Mouse (Mus musculus) MEL (cell line): ENCODE results near the gene Slc25a22. TPM values are rescaled to one million over a fixed set of nuclear protein-coding genes. Genes with fewer than 3 reads are reported as not detected.

ENCODE experiments used
- DNase-seq: peaks from one replicate; pipeline ENCODE4 v3.0.0; 2011; ENCODE audit warnings: low read depth, low spot score
- H3K27ac ChIP-seq: 2 replicates; pipeline ENCODE4 v1.5.1; 2012; ENCODE audit warnings: low read depth, mild to moderate bottlenecking, control low read depth, low read length, moderate library complexity; ENCODE audit not compliant: control insufficient read depth
- H3K27me3 ChIP-seq, 2 experiments: fragments of 150-350 bp in 1 of 2; sonication (generic) in 1 of 2; 2 replicates each; pipeline ENCODE4 v1.6.1; 2012; ENCODE audit warnings: low read length in 2 of 2, mild to moderate bottlenecking in 2 of 2, improper control_type of control experiment in 1 of 2, moderate library complexity in 1 of 2; ENCODE audit not compliant: insufficient read depth in 2 of 2, control insufficient read depth in 1 of 2
- H3K36me3 ChIP-seq, 2 experiments: 2 replicates each; pipeline ENCODE4 v1.6.1; 2012 to 2014; ENCODE audit warnings: low read length in 2 of 2, improper control_type of control experiment in 1 of 2, inconsistent platforms in 1 of 2, mild to moderate bottlenecking in 1 of 2; ENCODE audit not compliant: insufficient read depth in 2 of 2, control insufficient read depth in 1 of 2
- H3K4me1 ChIP-seq, 2 experiments: fragments of 150-350 bp in 1 of 2; sonication (generic) in 1 of 2; 2 replicates each; pipeline ENCODE4 v1.6.1; 2012; ENCODE audit warnings: low read length in 2 of 2, improper control_type of control experiment in 1 of 2, mild to moderate bottlenecking in 1 of 2; ENCODE audit not compliant: insufficient read depth in 2 of 2, control insufficient read depth in 1 of 2
- H3K4me3 ChIP-seq, 2 experiments: fragments of 150-350 bp in 1 of 2; sonication (generic) in 1 of 2; 2 replicates each; pipeline ENCODE4 v1.5.1; 2012; ENCODE audit warnings: low read depth in 2 of 2, low read length in 2 of 2, mild to moderate bottlenecking in 2 of 2, moderate library complexity in 2 of 2, control low read depth in 1 of 2, improper control_type of control experiment in 1 of 2; ENCODE audit not compliant: control insufficient read depth in 1 of 2, insufficient read depth in 1 of 2
- H3K79me2 ChIP-seq: 2 replicates; pipeline ENCODE4 v1.6.1; 2012; ENCODE audit warnings: mild to moderate bottlenecking, low read length, moderate library complexity; ENCODE audit not compliant: control insufficient read depth, poor library complexity, insufficient read depth
- H3K9ac ChIP-seq: 2 replicates; pipeline ENCODE4 v1.6.1; 2012; ENCODE audit warnings: low read depth, mild to moderate bottlenecking, control low read depth, low read length, moderate library complexity; ENCODE audit not compliant: control insufficient read depth, poor library complexity, severe bottlenecking
- H3K9me3 ChIP-seq: fragments of 150-350 bp; sonication (generic); replicated peaks from 2 replicates; pipeline ENCODE4 v1.6.1; 2012; ENCODE audit warnings: mild to moderate bottlenecking, low read length, improper control_type of control experiment, moderate library complexity; ENCODE audit not compliant: insufficient read depth
- CHD2 ChIP-seq: IDR thresholded peaks from 2 replicates; pipeline ENCODE4 v1.6.1; 2011; ENCODE audit warnings: low read length, improper control_type of control experiment
- CTCF ChIP-seq, 3 experiments: IDR thresholded peaks in 2 of 3; conservative IDR thresholded peaks in 1 of 3; 2 replicates each; pipeline ENCODE4 v1.5.1; 2011 to 2012; ENCODE audit warnings: low read length in 3 of 3, low read depth in 2 of 3, mild to moderate bottlenecking in 2 of 3, improper control_type of control experiment in 1 of 3, inconsistent platforms in 1 of 3, mixed read lengths in 1 of 3, moderate library complexity in 1 of 3; ENCODE audit not compliant: control insufficient read depth in 1 of 3, insufficient read depth in 1 of 3, poor library complexity in 1 of 3, severe bottlenecking in 1 of 3
- EP300 ChIP-seq, 2 experiments: IDR thresholded peaks; 2 replicates each; pipeline ENCODE4 v1.6.1; 2011; ENCODE audit warnings: improper control_type of control experiment in 2 of 2, low read length in 2 of 2, low read depth in 1 of 2, mild to moderate bottlenecking in 1 of 2
- ETS1 ChIP-seq: IDR thresholded peaks from 2 replicates; pipeline ENCODE4 v1.6.1; 2012; ENCODE audit warnings: low read depth, mild to moderate bottlenecking, inconsistent platforms, low read length, improper control_type of control experiment, moderate library complexity
- JUND ChIP-seq: IDR thresholded peaks from 2 replicates; pipeline ENCODE4 v1.6.1; 2011; ENCODE audit warnings: low read depth, mild to moderate bottlenecking, improper control_type of control experiment, low read length
- KAT2A ChIP-seq: conservative IDR thresholded peaks from 2 replicates; pipeline ENCODE4 v1.6.1; 2012; ENCODE audit warnings: low read depth, low read length, improper control_type of control experiment, inconsistent platforms
- MAX ChIP-seq: IDR thresholded peaks from 2 replicates; pipeline ENCODE4 v1.6.1; 2011; ENCODE audit warnings: low read length, improper control_type of control experiment
- MAZ ChIP-seq: IDR thresholded peaks from 2 replicates; pipeline ENCODE4 v1.6.1; 2012; ENCODE audit warnings: low read depth, mild to moderate bottlenecking, inconsistent platforms, low read length, improper control_type of control experiment
- MXI1 ChIP-seq: IDR thresholded peaks from 2 replicates; pipeline ENCODE4 v1.6.1; 2011; ENCODE audit warnings: mild to moderate bottlenecking, low read depth, low read length, improper control_type of control experiment
- MYC ChIP-seq: IDR thresholded peaks from 2 replicates; pipeline ENCODE4 v1.6.1; 2011; ENCODE audit warnings: low read depth, mild to moderate bottlenecking, low read length, improper control_type of control experiment, moderate library complexity
- NELFE ChIP-seq: IDR thresholded peaks from 2 replicates; pipeline ENCODE4 v1.6.1; 2011; ENCODE audit warnings: low read depth, low read length, improper control_type of control experiment
- NRF1 ChIP-seq: IDR thresholded peaks from 2 replicates; pipeline ENCODE4 v1.6.1; 2014; ENCODE audit warnings: low read depth, mild to moderate bottlenecking, inconsistent platforms, low read length, improper control_type of control experiment, moderate library complexity; ENCODE audit not compliant: poor library complexity, insufficient read depth, severe bottlenecking
- POLR2A ChIP-seq, 2 experiments: IDR thresholded peaks; 2 replicates each; pipeline ENCODE4 v1.6.1; 2011 to 2012; ENCODE audit warnings: low read length in 2 of 2, mild to moderate bottlenecking in 2 of 2, control low read depth in 1 of 2, improper control_type of control experiment in 1 of 2, low read depth in 1 of 2, moderate library complexity in 1 of 2; ENCODE audit not compliant: control insufficient read depth in 1 of 2, insufficient read depth in 1 of 2, poor library complexity in 1 of 2
- SIN3A ChIP-seq: IDR thresholded peaks from 2 replicates; pipeline ENCODE4 v1.6.1; 2012; ENCODE audit warnings: low read length, improper control_type of control experiment, inconsistent platforms
- TAL1 ChIP-seq: IDR thresholded peaks from 2 replicates; pipeline ENCODE4 v1.6.1; 2012; ENCODE audit warnings: mild to moderate bottlenecking, inconsistent platforms, low read length, moderate library complexity, mixed read lengths
- TCF12 ChIP-seq: IDR thresholded peaks from 2 replicates; pipeline ENCODE4 v1.6.1; 2014; ENCODE audit warnings: low read depth, mild to moderate bottlenecking, inconsistent platforms, low read length, improper control_type of control experiment, moderate library complexity
- USF1 ChIP-seq: IDR thresholded peaks from 2 replicates; pipeline ENCODE4 v1.6.1; 2014; ENCODE audit warnings: low read depth, mild to moderate bottlenecking, inconsistent platforms, low read length, improper control_type of control experiment, moderate library complexity
- ZMIZ1 ChIP-seq: IDR thresholded peaks from 2 replicates; pipeline ENCODE4 v1.6.1; 2012; ENCODE audit warnings: low read depth, mild to moderate bottlenecking, inconsistent platforms, low read length, improper control_type of control experiment, moderate library complexity
- polyA plus RNA-seq, 2 experiments: library from polyadenylated mRNA; stranded (reverse) in 1 of 2; unstranded in 1 of 2; fragments of >175 nt in 1 of 2; fragments of >200 nt in 1 of 2; gene quantifications; 2 replicates each; pipeline versions ENCODE4 v1.2.1 to v1.2.4; 2012; ENCODE audit warnings: low replicate concordance in 2 of 2, low read depth in 1 of 2; ENCODE audit not compliant: insufficient read length in 2 of 2, insufficient read depth in 1 of 2, missing spikeins in 1 of 2
- total RNA-seq: library from RNA; depleted of rRNA; stranded (reverse); fragments of 300-350 nt; gene quantifications from 2 replicates; pipeline ENCODE4 v1.2.3, GENCODE M21; 2012

Gene Slc25a22
- total and polyA plus RNA-seq, 3 experiments = 23.8 to 46.0 TPM; not detected in 1

GRCm38 (mm10) chr7:141476981-141477370, 39.3 kb upstream of the Slc25a22 start:
- peak overlapping the region; percentile 98 for H3K9ac ChIP-seq
- peaks cover 51% of the 10 kb centered on the region for H3K79me2 ChIP-seq
- peak; percentile 50 for DNase-seq
- TF ChIP-seq CTCF (IDR thresholded peaks at IDR 0.05 in 2 of 3, conservative IDR thresholded peaks at IDR 0.05 in 1 of 3; ENCODE audit: control insufficient read depth in 1 of 3, insufficient read depth in 1 of 3, low read depth in 2 of 3, low read length in 3 of 3, poor library complexity in 1 of 3, severe bottlenecking in 1 of 3) (peak in 2 of 3 experiments; percentile 28 to 37; a peak in 3 of 6 replicates), ETS1 (0 out of 2 replicates have a peak, but pooled peaks have one; percentile 28), MAZ (0 out of 2 replicates have a peak, but pooled peaks have one; percentile 39), NELFE (no peak), CHD2 (no peak)
- peak overlapping the region; percentile 71 for H3K27ac ChIP-seq
- peaks cover 3 to 22% of the 10 kb centered on the region in 2 experiments; a peak in 3 of 4 replicates for H3K4me1 ChIP-seq
- H3K36me3 ChIP-seq = peaks cover 0 to 16% of the 10 kb centered on the region in 2 experiments; a peak in 2 of 4 replicates
- H3K27me3 ChIP-seq = no peaks in the 10 kb centered on the region
- H3K9me3 ChIP-seq = no peaks in the 10 kb centered on the region
- peak overlapping the region; percentile 95 for H3K4me3 ChIP-seq

GRCm38 (mm10) chr7:141476226-141476980, 38.7 kb upstream of the Slc25a22 start:
- Histone ChIP-seq H3K4me3 (peak overlapping the region; percentile 95), H3K27me3 (no peaks in the 10 kb centered on the region), H3K9me3 (no peaks in the 10 kb centered on the region), H3K4me1 (peaks cover 3 to 22% of the 10 kb centered on the region in 2 experiments; a peak in 3 of 4 replicates), H3K36me3 (peaks cover 0 to 16% of the 10 kb centered on the region in 2 experiments; a peak in 2 of 4 replicates), H3K79me2 (peaks cover 51% of the 10 kb centered on the region), H3K27ac (peak overlapping the region; percentile 71)
- DNase-seq = peak; percentile 69
- TF ChIP-seq USF1 (peak; percentile 54; the same call in 1 of the 2 replicates), TAL1 (no peak), POLR2A (IDR thresholded peaks at IDR 0.05; ENCODE audit: control insufficient read depth in 1 of 2, insufficient read depth in 1 of 2, low read depth in 1 of 2, low read length in 2 of 2, poor library complexity in 1 of 2) (0 out of 4 replicates have a peak, but pooled peaks of 1 of the 2 experiments have one; percentile 4), JUND (no peak), SIN3A (peak; percentile 63), NRF1 (peak; percentile 55; the same call in 1 of the 2 replicates), TCF12 (peak; percentile 6; the same call in 1 of the 2 replicates), ZMIZ1 (no peak), NELFE (peak; percentile 54; the same call in 1 of the 2 replicates), CHD2 (peak; percentile 57; the same call in 1 of the 2 replicates), EP300 (IDR thresholded peaks at IDR 0.05; ENCODE audit: low read depth in 1 of 2, low read length in 2 of 2) (0 out of 4 replicates have a peak, but pooled peaks of 1 of the 2 experiments have one; percentile 25), MAZ (no peak; the same call in 1 of the 2 replicates), MXI1 (peak; percentile 96), KAT2A (no peak), MAX (peak; percentile 95), MYC (peak; percentile 98)
- TF ChIP-seq, all 39 proteins: peak for 11
- H3K9ac ChIP-seq = peak overlapping the region; percentile 98
